Mouse (Mus musculus): ENCODE results near the gene Lpgat1.

Lpgat1 gene

GRCm38 (mm10) chr1:191717601-191718498 is at the start of gene Lpgat1:
Gene Lpgat1 (plus strand): TSS chr1:191717834.
- peak; percentile 89 for DNase-seq (ENCODE audit: low spot score)

GRCm38 (mm10) chr1:191668030-191668429 is 49.6 kb upstream of the Lpgat1 start:
- DNase-seq (ENCODE audit: low spot score): no peak

GRCm38 (mm10) chr1:191674071-191674470 is 43.6 kb upstream of the Lpgat1 start:
- no peak for DNase-seq (ENCODE audit: low spot score)

GRCm38 (mm10) chr1:191681633-191682032 is 36.0 kb upstream of the Lpgat1 start:
- no peak for DNase-seq (ENCODE audit: low spot score)

- no peak for DNase-seq (ENCODE audit: low spot score)
Observed at GRCm38 (mm10) chr1:191687531-191687930, 30.1 kb upstream of the Lpgat1 start.

- no peak for DNase-seq (ENCODE audit: low spot score)
Observed at GRCm38 (mm10) chr1:191693231-191693630, 24.4 kb upstream of the Lpgat1 start.

- DNase-seq (ENCODE audit: low spot score): no peak
Observed at GRCm38 (mm10) chr1:191698253-191698795, 19.3 kb upstream of the Lpgat1 start.

- no peak for DNase-seq (ENCODE audit: low spot score)
Observed at GRCm38 (mm10) chr1:191704535-191704934, 13.1 kb upstream of the Lpgat1 start.

GRCm38 (mm10) chr1:191706541-191707078 is 11.0 kb upstream of the Lpgat1 start:
- DNase-seq (ENCODE audit: low spot score): no peak

- DNase-seq (ENCODE audit: low spot score): no peak
Observed at GRCm38 (mm10) chr1:191709811-191710210, 7.8 kb upstream of the Lpgat1 start.

- DNase-seq (ENCODE audit: low spot score): no peak
Observed at GRCm38 (mm10) chr1:191712224-191712838, 5.3 kb upstream of the Lpgat1 start.

- DNase-seq (ENCODE audit: low spot score): no peak
Observed at GRCm38 (mm10) chr1:191713813-191714212, 3.8 kb upstream of the Lpgat1 start.

- DNase-seq (ENCODE audit: low spot score): no peak
Observed at GRCm38 (mm10) chr1:191715150-191715549, 2.5 kb upstream of the Lpgat1 start.

- no peak for DNase-seq (ENCODE audit: low spot score)
Observed at GRCm38 (mm10) chr1:191717141-191717540, 493 bp upstream of the Lpgat1 start.

- peak; percentile 69 for DNase-seq (ENCODE audit: low spot score)
Observed at GRCm38 (mm10) chr1:191718522-191719281, 1.1 kb downstream of the Lpgat1 start.

- no peak for DNase-seq (ENCODE audit: low spot score)
Observed at GRCm38 (mm10) chr1:191719326-191719725, 1.7 kb downstream of the Lpgat1 start.

- DNase-seq (ENCODE audit: low spot score): no peak
Observed at GRCm38 (mm10) chr1:191720419-191720818, 2.8 kb downstream of the Lpgat1 start.

- no peak for DNase-seq (ENCODE audit: low spot score)
Observed at GRCm38 (mm10) chr1:191722706-191723105, 5.1 kb downstream of the Lpgat1 start.

- DNase-seq (ENCODE audit: low spot score): no peak
Observed at GRCm38 (mm10) chr1:191723675-191724074, 6.0 kb downstream of the Lpgat1 start.

- no peak for DNase-seq (ENCODE audit: low spot score)
Observed at GRCm38 (mm10) chr1:191724385-191725061, 6.9 kb downstream of the Lpgat1 start.

GRCm38 (mm10) chr1:191732623-191733022 is 15.0 kb downstream of the Lpgat1 start:
- DNase-seq (ENCODE audit: low spot score): no peak

Data from ovary, postnatal 36 days (tissue).